Mouse (Mus musculus): ENCODE measurements at regions not wholly inside any gene's neighbourhood (a gene's known extent, or its start where the extent isn't known, plus 50 kb on each side); places are given as distances from the start of the nearest gene placed in this dataset.

DNA sequence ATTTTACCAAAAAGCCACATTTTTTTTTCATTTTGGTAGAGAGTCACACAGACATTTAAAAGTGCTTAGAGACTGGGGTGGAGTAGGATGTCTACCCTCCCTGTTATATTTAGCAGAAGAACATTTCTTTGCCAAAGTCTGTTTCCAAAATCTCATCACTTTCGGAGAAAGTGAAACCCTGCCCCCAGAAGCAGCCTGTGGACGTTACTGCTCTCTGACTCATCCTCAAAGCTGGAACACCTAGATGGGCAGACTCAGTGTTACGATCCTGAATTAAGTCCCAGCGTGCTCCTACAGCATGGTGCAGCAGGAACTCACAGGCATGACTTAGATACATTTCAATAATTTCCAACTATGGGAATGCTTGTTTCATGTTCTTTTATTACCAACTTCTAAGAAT is 361.1 kb downstream of the Phkb start:
- no peak overlapping the region for H3ac ChIP-seq (ENCODE audit: control insufficient read depth, insufficient read length, low read depth)
- peaks cover 11% of the 10 kb centered on the region for H3K27me3 ChIP-seq (ENCODE audit: control insufficient read depth, insufficient read depth, insufficient read length)
- H3K79me3 ChIP-seq (ENCODE audit: low read depth) = no peaks in the 10 kb centered on the region
- no peak overlapping the region for H3K4me3 ChIP-seq (ENCODE audit: insufficient read depth, poor library complexity, severe bottlenecking)
- no peak for TF ChIP-seq CEBPB (IDR thresholded peaks at IDR 0.05; ENCODE audit: low read depth)
- H3K79me2 ChIP-seq (ENCODE audit: control insufficient read depth, insufficient read depth) = no peaks in the 10 kb centered on the region
- no peaks in the 10 kb centered on the region for H3K36me3 ChIP-seq (ENCODE audit: control insufficient read depth, insufficient read depth)

DNA sequence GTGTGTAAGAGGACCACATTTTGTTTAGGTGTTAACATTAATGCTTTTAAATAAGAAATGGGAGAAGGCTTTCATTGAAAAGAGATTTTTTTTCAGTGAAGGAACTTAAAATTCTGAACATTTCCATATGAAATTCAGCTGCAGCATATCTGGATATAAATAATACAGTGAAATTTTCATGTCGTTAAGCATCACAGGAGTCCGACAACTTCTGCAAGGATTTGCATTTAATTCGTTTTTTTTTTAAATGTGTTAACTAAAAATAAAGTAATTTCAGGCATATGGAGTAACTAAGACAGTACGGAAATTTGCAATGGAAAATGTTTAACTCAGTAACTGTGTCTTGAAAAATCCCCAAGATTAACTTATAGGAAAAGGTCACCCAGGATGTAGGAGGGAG is 351.5 kb downstream of the Phkb start:
- Histone ChIP-seq H3K27me3 (ENCODE audit: control insufficient read depth, insufficient read depth, insufficient read length) (no peaks in the 10 kb centered on the region), H3ac (ENCODE audit: control insufficient read depth, insufficient read length, low read depth) (no peak overlapping the region), H3K36me3 (ENCODE audit: control insufficient read depth, insufficient read depth) (no peaks in the 10 kb centered on the region), H3K4me3 (ENCODE audit: insufficient read depth, poor library complexity, severe bottlenecking) (no peak overlapping the region), H3K79me2 (ENCODE audit: control insufficient read depth, insufficient read depth) (no peaks in the 10 kb centered on the region), H3K79me3 (ENCODE audit: low read depth) (no peaks in the 10 kb centered on the region)
- TF ChIP-seq MYOG (IDR thresholded peaks at IDR 0.05; ENCODE audit: control insufficient read depth, extremely low read depth, insufficient read length) (no peak), MYOD1 (IDR thresholded peaks at IDR 0.05; ENCODE audit: control insufficient read depth, insufficient read length, low read depth) (no peak), USF1 (IDR thresholded peaks at IDR 0.05; ENCODE audit: low read depth) (no peak), FOSL1 (IDR thresholded peaks at IDR 0.05; ENCODE audit: insufficient read depth, low read length, poor library complexity, severe bottlenecking) (no peak), CTCF (IDR thresholded peaks at IDR 0.05; ENCODE audit: control insufficient read depth, insufficient read depth, insufficient read length) (no peak), CEBPB (IDR thresholded peaks at IDR 0.05; ENCODE audit: low read depth) (no peak), MAX (IDR thresholded peaks at IDR 0.05) (no peak)

DNA sequence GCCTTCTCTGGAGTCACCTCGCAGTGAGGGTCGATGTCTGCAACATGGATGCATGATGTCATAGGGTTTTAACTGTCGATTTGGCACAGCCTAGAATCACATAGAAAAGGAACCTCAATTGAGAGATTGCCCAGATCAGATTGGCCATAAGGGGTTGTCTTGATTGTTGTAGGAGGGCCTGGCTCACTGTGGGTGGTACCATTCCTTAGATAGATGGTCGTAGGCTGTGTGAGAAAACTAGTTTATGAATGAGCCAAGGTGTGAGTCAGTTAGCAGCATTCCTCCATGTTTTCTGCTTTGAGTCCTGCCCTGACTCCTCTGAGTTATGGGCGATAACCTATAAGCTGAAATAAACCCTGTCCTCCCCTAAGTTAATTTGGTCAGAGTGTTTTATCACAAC is 343.9 kb downstream of the Phkb start:
- Histone ChIP-seq H3K36me3 (ENCODE audit: control insufficient read depth, insufficient read depth) (no peaks in the 10 kb centered on the region), H3K27me3 (ENCODE audit: control insufficient read depth, insufficient read depth, insufficient read length) (no peaks in the 10 kb centered on the region), H3K4me3 (ENCODE audit: insufficient read depth, poor library complexity, severe bottlenecking) (no peak overlapping the region), H3K79me3 (ENCODE audit: low read depth) (no peaks in the 10 kb centered on the region), H3ac (ENCODE audit: control insufficient read depth, insufficient read length, low read depth) (no peak overlapping the region), H3K79me2 (ENCODE audit: control insufficient read depth, insufficient read depth) (no peaks in the 10 kb centered on the region)
- TF ChIP-seq CTCF (IDR thresholded peaks at IDR 0.05; ENCODE audit: control insufficient read depth, insufficient read depth, insufficient read length) = no peak
- no peak for TF ChIP-seq FOSL1 (IDR thresholded peaks at IDR 0.05; ENCODE audit: insufficient read depth, low read length, poor library complexity, severe bottlenecking)
- no peak for TF ChIP-seq MAX (IDR thresholded peaks at IDR 0.05)
- no peak for TF ChIP-seq USF1 (IDR thresholded peaks at IDR 0.05; ENCODE audit: low read depth)
- no peak for TF ChIP-seq CEBPB (IDR thresholded peaks at IDR 0.05; ENCODE audit: low read depth)
- no peak for TF ChIP-seq MYOD1 (IDR thresholded peaks at IDR 0.05; ENCODE audit: control insufficient read depth, insufficient read length, low read depth)
- TF ChIP-seq MYOG (IDR thresholded peaks at IDR 0.05; ENCODE audit: control insufficient read depth, extremely low read depth, insufficient read length) = no peak

DNA sequence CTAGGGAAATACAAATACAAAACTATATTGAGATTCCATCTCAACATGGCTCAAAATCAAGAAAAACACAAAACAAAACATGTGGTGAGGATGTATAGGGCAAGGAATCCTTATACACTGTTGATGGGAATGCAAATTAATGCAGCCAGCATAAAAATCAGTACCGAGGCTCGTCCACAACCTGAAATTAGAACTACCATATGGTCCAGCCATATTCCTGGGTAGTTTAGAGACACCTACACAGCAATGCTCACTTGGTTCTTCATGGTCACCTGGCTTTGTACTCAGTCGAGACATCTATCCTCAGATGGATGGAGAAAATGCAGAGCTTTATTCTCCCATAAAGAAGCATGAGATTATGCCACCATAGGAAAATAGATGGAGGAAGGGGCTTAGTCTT is 340.0 kb downstream of the Phkb start:
- H3K4me3 ChIP-seq (ENCODE audit: insufficient read depth, poor library complexity, severe bottlenecking) = no peak overlapping the region
- TF ChIP-seq MYOG (IDR thresholded peaks at IDR 0.05; ENCODE audit: control insufficient read depth, extremely low read depth, insufficient read length) (no peak), FOSL1 (IDR thresholded peaks at IDR 0.05; ENCODE audit: insufficient read depth, low read length, poor library complexity, severe bottlenecking) (no peak), USF1 (IDR thresholded peaks at IDR 0.05; ENCODE audit: low read depth) (no peak), MYOD1 (IDR thresholded peaks at IDR 0.05; ENCODE audit: control insufficient read depth, insufficient read length, low read depth) (no peak)
- no peaks in the 10 kb centered on the region for H3K36me3 ChIP-seq (ENCODE audit: control insufficient read depth, insufficient read depth)
- H3ac ChIP-seq (ENCODE audit: control insufficient read depth, insufficient read length, low read depth) = no peak overlapping the region
- H3K79me2 ChIP-seq (ENCODE audit: control insufficient read depth, insufficient read depth) = no peaks in the 10 kb centered on the region
- H3K79me3 ChIP-seq (ENCODE audit: low read depth) = no peaks in the 10 kb centered on the region
- no peaks in the 10 kb centered on the region for H3K27me3 ChIP-seq (ENCODE audit: control insufficient read depth, insufficient read depth, insufficient read length)

DNA sequence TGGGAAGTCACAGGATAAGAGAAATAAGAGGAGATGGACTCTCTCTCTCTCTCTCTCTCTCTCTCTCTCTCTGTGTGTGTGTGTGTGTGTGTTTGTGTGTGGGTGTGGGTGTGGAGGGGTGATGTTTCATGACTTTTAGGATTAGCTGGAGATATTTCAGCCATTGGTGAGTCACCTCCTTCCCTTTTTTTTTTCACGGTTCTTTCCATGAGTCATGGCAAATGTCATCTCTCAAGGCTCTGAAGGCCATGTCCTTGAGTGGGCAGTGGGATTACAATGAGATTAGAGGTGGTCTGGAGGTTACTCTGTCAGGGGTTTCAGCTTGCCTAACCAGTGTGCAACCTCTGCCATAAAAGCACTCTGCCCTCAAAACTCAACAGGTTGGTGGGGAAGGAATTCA is 329.3 kb downstream of the Phkb start:
- no peaks in the 10 kb centered on the region for H3K36me3 ChIP-seq (ENCODE audit: control insufficient read depth, insufficient read depth)
- TF ChIP-seq MYOG (IDR thresholded peaks at IDR 0.05; ENCODE audit: control insufficient read depth, extremely low read depth, insufficient read length) (no peak), FOSL1 (IDR thresholded peaks at IDR 0.05; ENCODE audit: insufficient read depth, low read length, poor library complexity, severe bottlenecking) (peak; percentile 10)
- H3K27me3 ChIP-seq (ENCODE audit: control insufficient read depth, insufficient read depth, insufficient read length) = no peaks in the 10 kb centered on the region
- H3K79me3 ChIP-seq (ENCODE audit: low read depth) = no peaks in the 10 kb centered on the region
- no peak overlapping the region for H3K4me3 ChIP-seq (ENCODE audit: insufficient read depth, poor library complexity, severe bottlenecking)
- H3ac ChIP-seq (ENCODE audit: control insufficient read depth, insufficient read length, low read depth) = no peak overlapping the region
- no peaks in the 10 kb centered on the region for H3K79me2 ChIP-seq (ENCODE audit: control insufficient read depth, insufficient read depth)

DNA sequence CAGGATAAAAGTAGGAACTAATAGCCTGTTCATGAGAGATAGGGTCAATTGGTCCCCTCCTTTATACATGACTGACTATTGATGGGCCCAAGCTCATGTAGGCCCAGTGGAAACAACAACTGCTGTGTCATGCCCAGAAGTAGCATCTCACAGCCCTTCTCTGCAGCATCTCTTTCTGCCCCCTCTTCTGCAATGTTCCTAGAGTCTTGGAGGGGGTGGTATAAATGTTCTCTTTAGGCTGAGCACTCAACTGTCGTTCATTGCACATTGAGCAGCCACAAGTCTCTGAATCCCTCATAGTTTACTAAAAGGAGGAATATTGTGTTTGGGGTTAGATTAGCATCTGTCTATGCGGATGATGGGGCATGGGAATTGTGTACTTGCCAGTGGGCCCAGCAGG is 324.1 kb downstream of the Phkb start:
- Histone ChIP-seq H3ac (ENCODE audit: control insufficient read depth, insufficient read length, low read depth) (no peak overlapping the region), H3K4me3 (ENCODE audit: insufficient read depth, poor library complexity, severe bottlenecking) (no peak overlapping the region), H3K79me3 (ENCODE audit: low read depth) (no peaks in the 10 kb centered on the region), H3K79me2 (ENCODE audit: control insufficient read depth, insufficient read depth) (no peaks in the 10 kb centered on the region), H3K27me3 (ENCODE audit: control insufficient read depth, insufficient read depth, insufficient read length) (no peaks in the 10 kb centered on the region), H3K36me3 (ENCODE audit: control insufficient read depth, insufficient read depth) (no peaks in the 10 kb centered on the region)
- TF ChIP-seq MAX (IDR thresholded peaks at IDR 0.05) (no peak), CEBPB (IDR thresholded peaks at IDR 0.05; ENCODE audit: low read depth) (no peak), FOSL1 (IDR thresholded peaks at IDR 0.05; ENCODE audit: insufficient read depth, low read length, poor library complexity, severe bottlenecking) (no peak), USF1 (IDR thresholded peaks at IDR 0.05; ENCODE audit: low read depth) (no peak), MYOD1 (IDR thresholded peaks at IDR 0.05; ENCODE audit: control insufficient read depth, insufficient read length, low read depth) (no peak), CTCF (IDR thresholded peaks at IDR 0.05; ENCODE audit: control insufficient read depth, insufficient read depth, insufficient read length) (no peak), MYOG (IDR thresholded peaks at IDR 0.05; ENCODE audit: control insufficient read depth, extremely low read depth, insufficient read length) (no peak)

All from C2C12 (cell line).